Mouse (Mus musculus) large intestine, adult 2 months (tissue): ENCODE measurements around the gene Osmr. TPM values are rescaled to one million over a fixed set of nuclear protein-coding genes. Genes with fewer than 3 reads are reported as not detected.

ENCODE experiments used
- DNase-seq: peaks from one replicate; pipeline ENCODE4 v3.0.0-alpha.2; 2012; ENCODE audit warnings: low read depth, low spot score
- WGBS: fragments of 180-500 bp; shearing (Covaris S2); methylation state at CpG from one replicate; pipeline ENCODE4 v1.1.7; 2018; 5-methylcytosine and 5-hydroxymethylcytosine counted together
- polyA plus RNA-seq: library from polyadenylated mRNA; depleted of rRNA; stranded (reverse); fragments of >200 nt; gene quantifications from 2 replicates; pipeline ENCODE4 v1.2.3, GENCODE M21; 2012; rRNA removed

Gene Osmr
- polyA plus RNA-seq, result 2.8 and 4.5 TPM in 2 replicates

- WGBS, result 4% methylated on average over 16 of the region's 16 CpGs
- no peak for DNase-seq
Measured at GRCm38 (mm10) chr15:6874601-6875019, at the start of gene Osmr. Osmr (minus strand) TSS chr15:6874969.

- DNase-seq, result no peak
- WGBS, result 85% methylated on average over 6 of the region's 6 CpGs
Measured at GRCm38 (mm10) chr15:6919406-6919805, 44.6 kb upstream of the Osmr start.

GRCm38 (mm10) chr15:6914163-6914562, 39.4 kb upstream of the Osmr start:
- WGBS, result 77% methylated on average over 6 of the region's 6 CpGs
- DNase-seq, result no peak

GRCm38 (mm10) chr15:6909669-6910068, 34.9 kb upstream of the Osmr start:
- WGBS, result 4% methylated on average over 11 of the region's 11 CpGs
- DNase-seq, result peak; percentile 67

GRCm38 (mm10) chr15:6909084-6909483, 34.3 kb upstream of the Osmr start:
- no peak for DNase-seq
- 52% methylated on average over 14 of the region's 14 CpGs for WGBS

- WGBS, result 35% methylated on average over 5 of the region's 5 CpGs
- no peak for DNase-seq
Measured at GRCm38 (mm10) chr15:6908601-6909000, 33.8 kb upstream of the Osmr start.

GRCm38 (mm10) chr15:6906260-6907047, 31.7 kb upstream of the Osmr start:
- 60% methylated on average over 19 of the region's 19 CpGs for WGBS
- DNase-seq, result no peak

- 82% methylated on average over 4 of the region's 4 CpGs for WGBS
- no peak for DNase-seq
Measured at GRCm38 (mm10) chr15:6905726-6906125, 31.0 kb upstream of the Osmr start.

- no peak for DNase-seq
- WGBS, result 69% methylated on average over 9 of the region's 9 CpGs
Measured at GRCm38 (mm10) chr15:6903286-6903975, 28.7 kb upstream of the Osmr start.

- WGBS, result 76% methylated on average over 5 of the region's 5 CpGs
- DNase-seq, result no peak
Measured at GRCm38 (mm10) chr15:6901982-6902639, 27.3 kb upstream of the Osmr start.

GRCm38 (mm10) chr15:6901236-6901635, 26.5 kb upstream of the Osmr start:
- no peak for DNase-seq
- 66% methylated on average over 6 of the region's 6 CpGs for WGBS

- no peak for DNase-seq
Measured at GRCm38 (mm10) chr15:6884260-6884659, 9.5 kb upstream of the Osmr start.

GRCm38 (mm10) chr15:6883816-6884215, 9.0 kb upstream of the Osmr start:
- WGBS, result 63% methylated on average over 5 of the region's 5 CpGs
- DNase-seq, result no peak

More at GRCm38 (mm10) chr15:6884260-6884659, 9.5 kb upstream of the Osmr start:
- WGBS, result 76% methylated on average over 6 of the region's 6 CpGs

- WGBS, result 66% methylated on average over 4 of the region's 4 CpGs
- no peak for DNase-seq
Measured at GRCm38 (mm10) chr15:6883091-6883490, 8.3 kb upstream of the Osmr start.

- no peak for DNase-seq
- WGBS, result 22% methylated on average over 7 of the region's 7 CpGs
Measured at GRCm38 (mm10) chr15:6882180-6882579, 7.4 kb upstream of the Osmr start.

GRCm38 (mm10) chr15:6881211-6881610, 6.4 kb upstream of the Osmr start:
- DNase-seq, result no peak
- 83% methylated on average over 9 of the region's 9 CpGs for WGBS

- DNase-seq, result no peak
- 2% methylated on average over 52 of the region's 52 CpGs for WGBS
Measured at GRCm38 (mm10) chr15:6873807-6874600, 765 bp downstream of the Osmr start.

- 50% methylated on average over 17 of the region's 17 CpGs for WGBS
- DNase-seq, result no peak
Measured at GRCm38 (mm10) chr15:6873154-6873806, 1.5 kb downstream of the Osmr start.
